Mouse (Mus musculus) megakaryocyte, embryonic 14.5 days (primary cell): ENCODE measurements around the gene Akap13.

Experiments
- FLI1 ChIP-seq: IDR thresholded peaks from 2 replicates; pipeline ENCODE4 v1.6.1; 2012; ENCODE audit warnings: low read length, inconsistent platforms, mixed read lengths
- GATA1 ChIP-seq: IDR thresholded peaks from 3 replicates; pipeline ENCODE4 v1.6.1; 2012; ENCODE audit warnings: mixed read lengths, low read length, inconsistent platforms, borderline replicate concordance

- no peak for TF ChIP-seq GATA1
- no peak for TF ChIP-seq FLI1
Measured at GRCm38 (mm10) chr7:75726867-75727266, 271.5 kb downstream of the Akap13 start.
